Mouse (Mus musculus) stomach, postnatal 0 days (tissue): ENCODE data around the gene Eml5.

Experiments
- CTCF ChIP-seq: IDR thresholded peaks from 2 replicates; pipeline ENCODE4 v1.5.1; 2016; ENCODE audit warnings: antibody characterized with exemption, low read depth, mild to moderate bottlenecking, moderate library complexity
- EP300 ChIP-seq: optimal IDR thresholded peaks from 2 replicates; pipeline ENCODE3; 2016; ENCODE audit warnings: antibody characterized with exemption

- TF ChIP-seq CTCF (no peak), EP300 (no peak)
Observed at GRCm38 (mm10) chr12:98831122-98831521, 70.2 kb downstream of the Eml5 start.
